Mouse (Mus musculus) thymus, adult 2 months (tissue): ENCODE measurements around the gene Pgpep1. TPM values are rescaled to one million over a fixed set of nuclear protein-coding genes. Genes with fewer than 3 reads are reported as not detected.
A peak's percentile ranks its signal among the peaks of the same experiment; 100 is the strongest.

ENCODE experiments used
- DNase-seq: peaks from one replicate; pipeline ENCODE4 v3.0.0; 2021
- H3K27ac ChIP-seq: fragments of 200-500 bp; 2 replicates; pipeline ENCODE4 v1.5.1; 2012; ENCODE audit warnings: low read length, control low read depth; ENCODE audit not compliant: control insufficient read depth, insufficient read depth
- H3K27me3 ChIP-seq: fragments of 200-500 bp; 2 replicates; pipeline ENCODE4 v1.6.1; 2012; ENCODE audit warnings: mild to moderate bottlenecking, low read length, moderate library complexity, mixed read lengths; ENCODE audit not compliant: control insufficient read depth, insufficient read depth
- H3K36me3 ChIP-seq: fragments of 200-500 bp; 2 replicates; pipeline ENCODE4 v1.6.1; 2012; ENCODE audit warnings: mild to moderate bottlenecking, low read length, moderate library complexity; ENCODE audit not compliant: control insufficient read depth, insufficient read depth
- H3K4me1 ChIP-seq: fragments of 200-500 bp; replicated peaks from 2 replicates; pipeline ENCODE4 v1.6.1; 2012; ENCODE audit warnings: low read length; ENCODE audit not compliant: control insufficient read depth, insufficient read depth
- H3K4me3 ChIP-seq: fragments of 200-500 bp; 2 replicates; pipeline ENCODE4 v1.5.1; 2012; ENCODE audit warnings: mild to moderate bottlenecking, low read length, control low read depth, moderate library complexity; ENCODE audit not compliant: control insufficient read depth, insufficient read depth
- CTCF ChIP-seq: fragments of 200-500 bp; IDR thresholded peaks from 2 replicates; pipeline ENCODE4 v1.5.1; 2012; ENCODE audit warnings: mild to moderate bottlenecking, control low read depth, low read length, moderate library complexity, borderline replicate concordance; ENCODE audit not compliant: control insufficient read depth, poor library complexity, insufficient read depth; ENCODE audit errors: extremely low read depth
- POLR2A ChIP-seq: fragments of 200-500 bp; IDR thresholded peaks from 2 replicates; pipeline ENCODE4 v1.6.1; 2012; ENCODE audit warnings: mild to moderate bottlenecking, low read length, control low read depth, moderate library complexity; ENCODE audit not compliant: control insufficient read depth, poor library complexity, insufficient read depth; ENCODE audit errors: extremely low read depth
- WGBS: fragments of 180-500 bp; shearing (Covaris S2); methylation state at CpG from one replicate; pipeline ENCODE4 v1.1.7; 2018; 5-methylcytosine and 5-hydroxymethylcytosine counted together
- polyA plus RNA-seq: library from polyadenylated mRNA; depleted of rRNA; stranded (reverse); fragments of >200 nt; gene quantifications from 2 replicates; pipeline ENCODE4 v1.2.3, GENCODE M21; 2012

Gene Pgpep1
- polyA plus RNA-seq, 1 experiment: 40.7 TPM

- TF ChIP-seq CTCF: no peak
- H3K27me3 ChIP-seq: no peaks in the 10 kb centered on the region
- peaks cover 46% of the 10 kb centered on the region for H3K4me1 ChIP-seq
- H3K4me3 ChIP-seq: peak overlapping the region; percentile 97
- WGBS: 25% methylated on average over 6 of the region's 6 CpGs
- no peak for DNase-seq
- no peaks in the 10 kb centered on the region for H3K36me3 ChIP-seq
- H3K27ac ChIP-seq: no peak overlapping the region
These were observed 52.6 kb downstream of the Pgpep1 start for GRCm38 (mm10) chr8:70607603-70607897.

- Histone ChIP-seq H3K4me3 (peak overlapping the region; percentile 97), H3K4me1 (peaks cover 46% of the 10 kb centered on the region), H3K36me3 (0 out of 2 replicates have a peak, but pooled peaks cover 2% of the 10 kb centered on the region), H3K27ac (no peak overlapping the region), H3K27me3 (no peaks in the 10 kb centered on the region)
- WGBS: 80% methylated on average over 18 of the region's 18 CpGs
- no peak for DNase-seq
- TF ChIP-seq CTCF (no peak), POLR2A (no peak)
These were observed 53.2 kb downstream of the Pgpep1 start for GRCm38 (mm10) chr8:70606780-70607602.

- 77% methylated on average over 9 of the region's 9 CpGs for WGBS
- Histone ChIP-seq H3K4me1 (peaks cover 43% of the 10 kb centered on the region), H3K27ac (no peak overlapping the region), H3K27me3 (no peaks in the 10 kb centered on the region), H3K4me3 (no peak overlapping the region), H3K36me3 (0 out of 2 replicates have a peak, but pooled peaks cover 4% of the 10 kb centered on the region)
- no peak for TF ChIP-seq CTCF
- no peak for TF ChIP-seq POLR2A
- DNase-seq: no peak
These were observed 54.1 kb downstream of the Pgpep1 start for GRCm38 (mm10) chr8:70605871-70606779.

- Histone ChIP-seq H3K27ac (no peak overlapping the region), H3K4me3 (no peak overlapping the region), H3K4me1 (peaks cover 40% of the 10 kb centered on the region), H3K36me3 (0 out of 2 replicates have a peak, but pooled peaks cover 4% of the 10 kb centered on the region), H3K27me3 (no peaks in the 10 kb centered on the region)
- 96% methylated on average over 7 of the region's 7 CpGs for WGBS
- TF ChIP-seq CTCF (no peak), POLR2A (no peak)
- DNase-seq: no peak
These were observed 55.6 kb downstream of the Pgpep1 start for GRCm38 (mm10) chr8:70604558-70604957.

- no peak overlapping the region for H3K27ac ChIP-seq
- H3K27me3 ChIP-seq: no peaks in the 10 kb centered on the region
- H3K4me3 ChIP-seq: no peak overlapping the region
- WGBS: 92% methylated on average over 13 of the region's 13 CpGs
- H3K36me3 ChIP-seq: peaks cover 12% of the 10 kb centered on the region; the same call in 1 of the 2 replicates
- H3K4me1 ChIP-seq: peaks cover 22% of the 10 kb centered on the region
- no peak for DNase-seq
- TF ChIP-seq CTCF (no peak), POLR2A (no peak)
These were observed 57.9 kb downstream of the Pgpep1 start for GRCm38 (mm10) chr8:70602139-70602811.

GRCm38 (mm10) chr8:70601271-70601649 is 58.9 kb downstream of the Pgpep1 start:
- 24% methylated on average over 26 of the region's 26 CpGs for WGBS
- peak; percentile 60 for DNase-seq
- H3K36me3 ChIP-seq: peaks cover 12% of the 10 kb centered on the region; the same call in 1 of the 2 replicates
- H3K27ac ChIP-seq: no peak overlapping the region
- H3K4me1 ChIP-seq: peaks cover 12% of the 10 kb centered on the region
- no peaks in the 10 kb centered on the region for H3K27me3 ChIP-seq
- TF ChIP-seq POLR2A: no peak
- no peak for TF ChIP-seq CTCF
- H3K4me3 ChIP-seq: no peak overlapping the region
